Mouse (Mus musculus): ENCODE data around the gene Ralgps1.

- TF ChIP-seq CTCF (IDR thresholded peaks at IDR 0.05; ENCODE audit: borderline replicate concordance, control insufficient read depth, extremely low read depth, insufficient read depth, low read length, poor library complexity) (no peak), POLR2A (IDR thresholded peaks at IDR 0.05; ENCODE audit: control insufficient read depth, extremely low read depth, insufficient read depth, low read length, poor library complexity) (no peak)
These were observed 54.8 kb downstream of the Ralgps1 start for GRCm38 (mm10) chr2:33316516-33316915.

Measured in thymus, adult 2 months (tissue).